Mouse (Mus musculus) heart, adult 2 months (tissue): ENCODE data around the gene Rapgef1.

ENCODE experiments used
- CTCF ChIP-seq: fragments of 200-600 bp; IDR thresholded peaks from 2 replicates; pipeline ENCODE4 v1.8.1; 2022; ENCODE audit warnings: antibody characterized with exemption, mild to moderate bottlenecking, moderate library complexity
- EP300 ChIP-seq: fragments of 200-500 bp; IDR thresholded peaks from 2 replicates; pipeline ENCODE4 v1.6.1; 2011; ENCODE audit warnings: low read depth, low read length, control low read depth; ENCODE audit not compliant: insufficient read depth

- TF ChIP-seq CTCF (no peak), EP300 (no peak)
Measured at GRCm38 (mm10) chr2:29692192-29692591, 72.7 kb downstream of the Rapgef1 start.
